Mouse (Mus musculus): Measurements from ENCODE around the gene Bdh2. TPM values are rescaled to one million over a fixed set of nuclear protein-coding genes. Genes with fewer than 3 reads are reported as not detected.

Gene Bdh2
- polyA plus RNA-seq, 1 experiment: 0.40 TPM

DNA sequence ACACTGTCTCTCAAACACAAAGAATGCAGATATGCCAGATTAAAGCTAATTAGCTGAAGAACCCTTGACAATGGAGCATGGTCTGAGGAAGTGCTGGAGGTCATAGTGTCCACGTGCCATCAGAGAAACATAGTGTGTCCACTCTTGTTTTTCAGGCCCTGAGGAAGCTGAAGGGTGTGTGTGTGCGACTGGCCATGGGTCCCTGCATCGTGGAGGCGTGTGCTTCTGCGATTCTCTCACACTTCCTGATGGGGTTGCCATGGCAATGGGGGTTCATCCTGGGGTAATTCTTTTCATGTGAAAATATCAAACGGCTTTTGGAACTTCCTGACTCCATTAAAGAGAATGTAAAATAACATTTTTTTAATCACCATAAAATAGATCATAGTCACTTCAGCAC lies 43.3 kb downstream of the Bdh2 start:
- WGBS: 16% methylated on average over 6 of the region's 6 CpGs
- H3K27me3 ChIP-seq (ENCODE audit: control insufficient read depth, insufficient read depth, low read length): no peaks in the 10 kb centered on the region
- no peak overlapping the region for H3K4me3 ChIP-seq (ENCODE audit: control insufficient read depth, insufficient read depth, low read length)
- H3K36me3 ChIP-seq (ENCODE audit: control insufficient read depth, insufficient read depth, low read length): no peaks in the 10 kb centered on the region
- H3K4me1 ChIP-seq (replicated peaks; ENCODE audit: control insufficient read depth, insufficient read depth, low read length): no peaks in the 10 kb centered on the region
- DNase-seq: no peak
- H3K27ac ChIP-seq (ENCODE audit: control insufficient read depth, insufficient read depth, low read length): no peak overlapping the region
- no peak for TF ChIP-seq CTCF (IDR thresholded peaks at IDR 0.05; ENCODE audit: borderline replicate concordance, control insufficient read depth, extremely low read depth, insufficient read depth, low read length, poor library complexity)
- no peak for TF ChIP-seq POLR2A (IDR thresholded peaks at IDR 0.05; ENCODE audit: control insufficient read depth, extremely low read depth, insufficient read depth, low read length, poor library complexity)

DNA sequence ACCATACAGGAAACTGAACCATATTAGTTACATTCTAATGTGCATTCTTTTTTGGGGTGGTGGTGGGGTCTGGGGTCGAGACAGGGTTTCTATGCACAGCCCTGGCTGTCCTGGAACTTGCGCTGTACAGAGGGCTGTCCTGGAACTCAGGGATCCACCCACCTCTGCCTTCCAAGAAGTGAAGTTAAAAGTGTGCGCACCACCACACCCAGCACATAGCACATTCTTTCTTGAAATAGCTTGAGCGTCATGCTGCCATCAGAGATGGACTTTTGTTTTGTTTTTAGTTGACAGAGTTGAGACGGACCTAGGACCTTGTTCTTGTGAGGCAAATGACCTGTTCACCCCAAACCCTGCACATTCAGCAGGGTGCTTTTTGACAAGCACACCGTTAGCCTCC lies 46.2 kb downstream of the Bdh2 start:
- DNase-seq: no peak
- no peaks in the 10 kb centered on the region for H3K27me3 ChIP-seq (ENCODE audit: control insufficient read depth, insufficient read depth, low read length)
- TF ChIP-seq POLR2A (IDR thresholded peaks at IDR 0.05; ENCODE audit: control insufficient read depth, extremely low read depth, insufficient read depth, low read length, poor library complexity): no peak
- TF ChIP-seq CTCF (IDR thresholded peaks at IDR 0.05; ENCODE audit: borderline replicate concordance, control insufficient read depth, extremely low read depth, insufficient read depth, low read length, poor library complexity): no peak
- H3K27ac ChIP-seq (ENCODE audit: control insufficient read depth, insufficient read depth, low read length): no peak overlapping the region
- H3K36me3 ChIP-seq (ENCODE audit: control insufficient read depth, insufficient read depth, low read length): no peaks in the 10 kb centered on the region
- 94% methylated on average over 6 of the region's 6 CpGs for WGBS
- H3K4me3 ChIP-seq (ENCODE audit: control insufficient read depth, insufficient read depth, low read length): no peak overlapping the region
- no peaks in the 10 kb centered on the region for H3K4me1 ChIP-seq (replicated peaks; ENCODE audit: control insufficient read depth, insufficient read depth, low read length)

GRCm38 (mm10) chr3:135327601-135328000 lies 46.6 kb downstream of the Bdh2 start:
- TF ChIP-seq POLR2A (IDR thresholded peaks at IDR 0.05; ENCODE audit: control insufficient read depth, extremely low read depth, insufficient read depth, low read length, poor library complexity): no peak
- TF ChIP-seq CTCF (IDR thresholded peaks at IDR 0.05; ENCODE audit: borderline replicate concordance, control insufficient read depth, extremely low read depth, insufficient read depth, low read length, poor library complexity): no peak
- H3K27me3 ChIP-seq (ENCODE audit: control insufficient read depth, insufficient read depth, low read length): no peaks in the 10 kb centered on the region
- H3K27ac ChIP-seq (ENCODE audit: control insufficient read depth, insufficient read depth, low read length): no peak overlapping the region
- no peak overlapping the region for H3K4me3 ChIP-seq (ENCODE audit: control insufficient read depth, insufficient read depth, low read length)
- H3K4me1 ChIP-seq (replicated peaks; ENCODE audit: control insufficient read depth, insufficient read depth, low read length): no peaks in the 10 kb centered on the region
- 79% methylated on average over 2 of the region's 2 CpGs for WGBS
- H3K36me3 ChIP-seq (ENCODE audit: control insufficient read depth, insufficient read depth, low read length): no peaks in the 10 kb centered on the region
- peak; percentile 12 for DNase-seq

GRCm38 (mm10) chr3:135328560-135328959 lies 47.5 kb downstream of the Bdh2 start:
- Histone ChIP-seq H3K27me3 (ENCODE audit: control insufficient read depth, insufficient read depth, low read length) (no peaks in the 10 kb centered on the region), H3K4me3 (ENCODE audit: control insufficient read depth, insufficient read depth, low read length) (no peak overlapping the region), H3K36me3 (ENCODE audit: control insufficient read depth, insufficient read depth, low read length) (no peaks in the 10 kb centered on the region), H3K27ac (ENCODE audit: control insufficient read depth, insufficient read depth, low read length) (no peak overlapping the region), H3K4me1 (replicated peaks; ENCODE audit: control insufficient read depth, insufficient read depth, low read length) (no peaks in the 10 kb centered on the region)
- TF ChIP-seq POLR2A (IDR thresholded peaks at IDR 0.05; ENCODE audit: control insufficient read depth, extremely low read depth, insufficient read depth, low read length, poor library complexity): no peak
- no peak for TF ChIP-seq CTCF (IDR thresholded peaks at IDR 0.05; ENCODE audit: borderline replicate concordance, control insufficient read depth, extremely low read depth, insufficient read depth, low read length, poor library complexity)
- 52% methylated on average over 3 of the region's 3 CpGs for WGBS
- DNase-seq: peak; percentile 83

DNA sequence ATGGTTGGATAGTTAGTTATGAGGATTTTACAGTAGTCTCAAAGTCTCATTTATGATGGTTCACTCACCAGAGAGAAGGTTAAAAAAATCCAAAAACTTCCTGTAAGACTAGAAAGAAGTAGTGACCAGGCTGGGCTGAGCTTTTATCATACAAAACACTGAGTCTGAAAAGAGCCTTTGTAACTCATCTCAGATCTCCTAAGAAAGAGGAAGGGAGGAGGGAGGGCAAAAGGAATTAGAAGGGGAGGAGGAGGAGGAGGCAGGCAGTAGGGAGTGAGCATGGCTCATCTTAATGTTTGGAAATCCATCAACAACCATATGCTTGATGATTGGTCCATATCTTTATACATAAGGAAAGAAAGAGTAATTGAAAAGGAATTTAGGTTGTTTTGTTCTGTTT lies 51.7 kb downstream of the Bdh2 start:
- no peak overlapping the region for H3K4me3 ChIP-seq (ENCODE audit: control insufficient read depth, insufficient read depth, low read length)
- no peak for DNase-seq
- TF ChIP-seq CTCF (IDR thresholded peaks at IDR 0.05; ENCODE audit: borderline replicate concordance, control insufficient read depth, extremely low read depth, insufficient read depth, low read length, poor library complexity) (no peak), POLR2A (IDR thresholded peaks at IDR 0.05; ENCODE audit: control insufficient read depth, extremely low read depth, insufficient read depth, low read length, poor library complexity) (no peak)
- no peaks in the 10 kb centered on the region for H3K4me1 ChIP-seq (replicated peaks; ENCODE audit: control insufficient read depth, insufficient read depth, low read length)
- no peaks in the 10 kb centered on the region for H3K27me3 ChIP-seq (ENCODE audit: control insufficient read depth, insufficient read depth, low read length)
- no peaks in the 10 kb centered on the region for H3K36me3 ChIP-seq (ENCODE audit: control insufficient read depth, insufficient read depth, low read length)
- no peak overlapping the region for H3K27ac ChIP-seq (ENCODE audit: control insufficient read depth, insufficient read depth, low read length)

GRCm38 (mm10) chr3:135333763-135334162 lies 52.7 kb downstream of the Bdh2 start:
- no peaks in the 10 kb centered on the region for H3K36me3 ChIP-seq (ENCODE audit: control insufficient read depth, insufficient read depth, low read length)
- no peak overlapping the region for H3K27ac ChIP-seq (ENCODE audit: control insufficient read depth, insufficient read depth, low read length)
- TF ChIP-seq POLR2A (IDR thresholded peaks at IDR 0.05; ENCODE audit: control insufficient read depth, extremely low read depth, insufficient read depth, low read length, poor library complexity) (no peak), CTCF (IDR thresholded peaks at IDR 0.05; ENCODE audit: borderline replicate concordance, control insufficient read depth, extremely low read depth, insufficient read depth, low read length, poor library complexity) (no peak)
- WGBS: 81% methylated on average over 4 of the region's 4 CpGs
- DNase-seq: no peak
- no peak overlapping the region for H3K4me3 ChIP-seq (ENCODE audit: control insufficient read depth, insufficient read depth, low read length)
- no peaks in the 10 kb centered on the region for H3K27me3 ChIP-seq (ENCODE audit: control insufficient read depth, insufficient read depth, low read length)
- no peaks in the 10 kb centered on the region for H3K4me1 ChIP-seq (replicated peaks; ENCODE audit: control insufficient read depth, insufficient read depth, low read length)

DNA sequence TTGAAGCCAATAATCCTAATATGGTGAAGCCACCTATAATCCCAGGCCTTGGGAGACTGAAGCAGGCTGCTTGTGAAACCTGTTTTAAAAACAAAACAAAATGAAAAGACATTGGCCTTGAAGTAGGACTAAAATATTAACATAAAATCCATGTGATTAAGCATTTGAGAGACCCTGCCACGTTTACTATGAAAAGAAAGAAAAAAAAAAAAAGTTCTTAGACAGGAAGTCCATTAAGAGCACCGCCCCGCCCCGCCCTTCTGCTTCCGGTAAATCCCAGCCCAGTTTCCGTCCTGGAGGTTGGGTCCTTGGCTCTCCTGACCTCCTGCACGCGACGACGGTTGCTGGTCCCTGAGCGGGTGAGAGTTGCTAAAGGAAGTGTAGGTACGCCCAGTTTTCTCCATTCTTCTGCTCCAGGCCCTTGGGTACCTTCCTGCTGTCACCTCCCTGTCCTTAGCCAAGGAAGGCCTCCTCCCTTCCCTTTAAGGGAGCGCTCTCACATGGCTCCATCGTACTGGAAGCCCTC lies 66.8 kb downstream of the Bdh2 start, which contains the start of gene Slc9b1:
Gene Slc9b1, plus strand, starts transcription at position 291 of the 526 bp plus-strand sequence.
- no peak within 1 kb of the TSS for H3K4me3 ChIP-seq (ENCODE audit: control insufficient read depth, insufficient read depth, low read length)
- H3K36me3 ChIP-seq (ENCODE audit: control insufficient read depth, insufficient read depth, low read length): no peaks in the 10 kb centered on the region
- no peaks in the 10 kb centered on the region for H3K27me3 ChIP-seq (ENCODE audit: control insufficient read depth, insufficient read depth, low read length)
- DNase-seq: no peak
- 90% methylated on average over 14 of the region's 14 CpGs for WGBS
- TF ChIP-seq POLR2A (IDR thresholded peaks at IDR 0.05; ENCODE audit: control insufficient read depth, extremely low read depth, insufficient read depth, low read length, poor library complexity) (no peak), CTCF (IDR thresholded peaks at IDR 0.05; ENCODE audit: borderline replicate concordance, control insufficient read depth, extremely low read depth, insufficient read depth, low read length, poor library complexity) (no peak)
- H3K27ac ChIP-seq (ENCODE audit: control insufficient read depth, insufficient read depth, low read length): no peak within 1 kb of the TSS
- no peaks in the 10 kb centered on the region for H3K4me1 ChIP-seq (replicated peaks; ENCODE audit: control insufficient read depth, insufficient read depth, low read length)
